Mouse (Mus musculus) limb, embryonic 11.5 days (tissue): ENCODE results near the gene H2-K1. TPM values are rescaled to one million over a fixed set of nuclear protein-coding genes. Genes with fewer than 3 reads are reported as not detected.
A peak's percentile ranks its signal among the peaks of the same experiment; 100 is the strongest.

Source experiments
- ATAC-seq: fragments of 200-750 bp; cut with Nextera tagmentation; 2 replicates; pipeline ENCODE4 v1.8.0; 2017; ENCODE audit warnings: low read depth; ENCODE audit not compliant: insufficient number of reproducible peaks, low FRiP score, low TSS enrichment
- DNase-seq: peaks from one replicate; pipeline ENCODE4 v3.0.0-alpha.2; 2015; ENCODE audit warnings: low spot score
- H3K27ac ChIP-seq: fragments of 300-500 bp; sonication (generic); replicated peaks from 2 replicates; pipeline ENCODE4 v1.5.1; 2014; ENCODE audit warnings: low read depth, mild to moderate bottlenecking, low read length
- H3K27me3 ChIP-seq: fragments of 300-500 bp; sonication (generic); 2 replicates; pipeline ENCODE4 v1.6.1; 2014; ENCODE audit warnings: mild to moderate bottlenecking, low read length, mixed read lengths; ENCODE audit not compliant: control insufficient read depth, insufficient read depth
- H3K36me3 ChIP-seq: fragments of 300-500 bp; sonication (generic); 2 replicates; pipeline ENCODE4 v1.6.1; 2014; ENCODE audit warnings: mild to moderate bottlenecking, low read length, moderate library complexity, mixed read lengths; ENCODE audit not compliant: control insufficient read depth, insufficient read depth
- H3K4me1 ChIP-seq: fragments of 300-500 bp; sonication (generic); 2 replicates; pipeline ENCODE4 v1.6.1; 2014; ENCODE audit warnings: low read length, mixed read lengths; ENCODE audit not compliant: control insufficient read depth, insufficient read depth
- H3K4me2 ChIP-seq: fragments of 300-500 bp; sonication (generic); 2 replicates; pipeline ENCODE4 v1.6.1; 2014; ENCODE audit warnings: low read depth, mild to moderate bottlenecking, moderate library complexity; ENCODE audit not compliant: severe bottlenecking
- H3K4me3 ChIP-seq: fragments of 300-500 bp; sonication (generic); 2 replicates; pipeline ENCODE4 v1.5.1; 2014; ENCODE audit warnings: low read depth, low read length
- H3K9ac ChIP-seq: fragments of 300-500 bp; sonication (generic); 2 replicates; pipeline ENCODE4 v1.6.1; 2014; ENCODE audit warnings: mild to moderate bottlenecking, low read length
- H3K9me3 ChIP-seq: fragments of 300-500 bp; sonication (generic); 2 replicates; pipeline ENCODE4 v1.6.1; 2016; ENCODE audit warnings: low read length; ENCODE audit not compliant: control insufficient read depth
- WGBS: fragments of 180-500 bp; shearing (Covaris S2); extraction: QIAGEN DNeasy Blood & Tissue Kit; methylation state at CpG from one replicate; pipeline ENCODE4 v1.1.7; 2014; 5-methylcytosine and 5-hydroxymethylcytosine counted together
- polyA plus RNA-seq: library from polyadenylated mRNA; unstranded; fragments of >200 nt; fragmentation: Nextera tagmentation; extraction: Ambion mirVana; gene quantifications from 2 replicates; pipeline ENCODE4 v1.2.1, GENCODE M21; 2014

Gene H2-K1
- polyA plus RNA-seq, 1 experiment from 2014 or later = 5.3 TPM

GRCm38 (mm10) chr17:34035517-34035916, 35.4 kb upstream of the H2-K1 start:
- peaks cover 27% of the 10 kb centered on the region for H3K4me1 ChIP-seq
- ATAC-seq (no peak), DNase-seq (no peak)
- no peak overlapping the region for H3K4me2 ChIP-seq
- H3K36me3 ChIP-seq = peaks cover 19% of the 10 kb centered on the region
- H3K9ac ChIP-seq = no peak overlapping the region; the same call in 1 of the 2 replicates
- H3K4me3 ChIP-seq = no peak overlapping the region
- H3K27ac ChIP-seq = no peak overlapping the region
- peaks cover 2% of the 10 kb centered on the region; the same call in 1 of the 2 replicates for H3K27me3 ChIP-seq
- 91% methylated on average over 9 of the region's 9 CpGs for WGBS
- no peaks in the 10 kb centered on the region for H3K9me3 ChIP-seq

- no peak overlapping the region for H3K9ac ChIP-seq
These were observed 33.9 kb upstream of the H2-K1 start for GRCm38 (mm10) chr17:34034064-34034463.

GRCm38 (mm10) chr17:34033441-34033840, 33.3 kb upstream of the H2-K1 start:
- DNase-seq (no peak), ATAC-seq (no peak)
- no peak overlapping the region for H3K27ac ChIP-seq
- peaks cover 28% of the 10 kb centered on the region for H3K4me1 ChIP-seq
- no peaks in the 10 kb centered on the region for H3K9me3 ChIP-seq
- 93% methylated on average over 9 of the region's 9 CpGs for WGBS
- H3K36me3 ChIP-seq = peaks cover 35% of the 10 kb centered on the region
- 0 out of 2 replicates have a peak overlapping the region, but pooled peaks have one; percentile 88 for H3K4me3 ChIP-seq
- no peak overlapping the region for H3K9ac ChIP-seq
- H3K4me2 ChIP-seq = no peak overlapping the region
- no peaks in the 10 kb centered on the region for H3K27me3 ChIP-seq

More at GRCm38 (mm10) chr17:34034064-34034463, 33.9 kb upstream of the H2-K1 start:
- H3K27ac ChIP-seq = no peak overlapping the region
- H3K27me3 ChIP-seq = no peaks in the 10 kb centered on the region
- no peaks in the 10 kb centered on the region for H3K9me3 ChIP-seq
- H3K4me3 ChIP-seq = no peak overlapping the region
- H3K36me3 ChIP-seq = peaks cover 28% of the 10 kb centered on the region
- ATAC-seq (no peak), DNase-seq (peak; percentile 74)
- WGBS = 78% methylated on average over 10 of the region's 10 CpGs
- peaks cover 29% of the 10 kb centered on the region for H3K4me1 ChIP-seq
- no peak overlapping the region for H3K4me2 ChIP-seq

- WGBS = 57% methylated on average over 9 of the region's 9 CpGs
- Histone ChIP-seq H3K4me2 (peak overlapping the region; percentile 99), H3K36me3 (peaks cover 36% of the 10 kb centered on the region), H3K4me1 (peaks cover 30% of the 10 kb centered on the region), H3K27ac (no peak overlapping the region), H3K9me3 (no peaks in the 10 kb centered on the region), H3K27me3 (no peaks in the 10 kb centered on the region), H3K4me3 (peak overlapping the region; percentile 88), H3K9ac (peak overlapping the region; percentile 92)
- ATAC-seq (no peak), DNase-seq (no peak)
These were observed 32.7 kb upstream of the H2-K1 start for GRCm38 (mm10) chr17:34032806-34033205.

- Histone ChIP-seq H3K4me2 (peak overlapping the region; percentile 99), H3K27ac (peak overlapping the region; percentile 89), H3K27me3 (no peaks in the 10 kb centered on the region), H3K4me1 (peaks cover 33% of the 10 kb centered on the region), H3K36me3 (peaks cover 31% of the 10 kb centered on the region), H3K9me3 (no peaks in the 10 kb centered on the region), H3K9ac (peak overlapping the region; percentile 92), H3K4me3 (peak overlapping the region; percentile 88)
- under 1% methylated on average over 43 of the region's 48 CpGs for WGBS
- no peak for ATAC-seq
- peak; percentile 44 for DNase-seq
These were observed 32.1 kb upstream of the H2-K1 start for GRCm38 (mm10) chr17:34032174-34032632.

- peaks cover 27% of the 10 kb centered on the region for H3K36me3 ChIP-seq
These were observed 31.5 kb upstream of the H2-K1 start, which contains the start of the genes Slc39a7 and Rxrb for GRCm38 (mm10) chr17:34031465-34032173. Gene Slc39a7 (minus strand): TSS chr17:34031682. Gene Rxrb (plus strand): TSS chr17:34031812.

GRCm38 (mm10) chr17:34030861-34031326, 30.7 kb upstream of the H2-K1 start:
- H3K4me3 ChIP-seq = peak overlapping the region; percentile 88
- H3K4me2 ChIP-seq = peak overlapping the region; percentile 99
- WGBS = 6% methylated on average over 20 of the region's 20 CpGs
- no peaks in the 10 kb centered on the region for H3K27me3 ChIP-seq
- no peak for DNase-seq
- H3K9ac ChIP-seq = peak overlapping the region; percentile 92
- H3K4me1 ChIP-seq = peaks cover 46% of the 10 kb centered on the region
- H3K27ac ChIP-seq = peak overlapping the region; percentile 89; the same call in 1 of the 2 replicates
- H3K9me3 ChIP-seq = no peaks in the 10 kb centered on the region
- peaks cover 21% of the 10 kb centered on the region for H3K36me3 ChIP-seq
- ATAC-seq = no peak

More at GRCm38 (mm10) chr17:34031465-34032173, 31.5 kb upstream of the H2-K1 start, which contains the start of the genes Slc39a7 and Rxrb:
- DNase-seq (peak; percentile 100), ATAC-seq (peak; percentile 74)
- H3K9ac ChIP-seq = peak within 1 kb of the TSS; percentile 92
- peak within 1 kb of the TSS; percentile 89 for H3K27ac ChIP-seq
- peak within 1 kb of the TSS; percentile 99 for H3K4me2 ChIP-seq
- H3K4me3 ChIP-seq = peak within 1 kb of the TSS; percentile 88
- no peaks in the 10 kb centered on the region for H3K27me3 ChIP-seq
- no peaks in the 10 kb centered on the region for H3K9me3 ChIP-seq
- under 1% methylated on average over 75 of the region's 88 CpGs for WGBS
- peaks cover 39% of the 10 kb centered on the region for H3K4me1 ChIP-seq

GRCm38 (mm10) chr17:34029890-34030595, 29.9 kb upstream of the H2-K1 start:
- WGBS = 85% methylated on average over 21 of the region's 21 CpGs
- ATAC-seq (no peak), DNase-seq (no peak)
- Histone ChIP-seq H3K36me3 (peaks cover 18% of the 10 kb centered on the region), H3K4me3 (peak overlapping the region; percentile 88), H3K27ac (no peak overlapping the region), H3K9me3 (no peaks in the 10 kb centered on the region), H3K4me2 (peak overlapping the region; percentile 99), H3K4me1 (peaks cover 55% of the 10 kb centered on the region), H3K9ac (peak overlapping the region; percentile 92; the same call in 1 of the 2 replicates), H3K27me3 (no peaks in the 10 kb centered on the region)
